In the genomic region with DNA sequence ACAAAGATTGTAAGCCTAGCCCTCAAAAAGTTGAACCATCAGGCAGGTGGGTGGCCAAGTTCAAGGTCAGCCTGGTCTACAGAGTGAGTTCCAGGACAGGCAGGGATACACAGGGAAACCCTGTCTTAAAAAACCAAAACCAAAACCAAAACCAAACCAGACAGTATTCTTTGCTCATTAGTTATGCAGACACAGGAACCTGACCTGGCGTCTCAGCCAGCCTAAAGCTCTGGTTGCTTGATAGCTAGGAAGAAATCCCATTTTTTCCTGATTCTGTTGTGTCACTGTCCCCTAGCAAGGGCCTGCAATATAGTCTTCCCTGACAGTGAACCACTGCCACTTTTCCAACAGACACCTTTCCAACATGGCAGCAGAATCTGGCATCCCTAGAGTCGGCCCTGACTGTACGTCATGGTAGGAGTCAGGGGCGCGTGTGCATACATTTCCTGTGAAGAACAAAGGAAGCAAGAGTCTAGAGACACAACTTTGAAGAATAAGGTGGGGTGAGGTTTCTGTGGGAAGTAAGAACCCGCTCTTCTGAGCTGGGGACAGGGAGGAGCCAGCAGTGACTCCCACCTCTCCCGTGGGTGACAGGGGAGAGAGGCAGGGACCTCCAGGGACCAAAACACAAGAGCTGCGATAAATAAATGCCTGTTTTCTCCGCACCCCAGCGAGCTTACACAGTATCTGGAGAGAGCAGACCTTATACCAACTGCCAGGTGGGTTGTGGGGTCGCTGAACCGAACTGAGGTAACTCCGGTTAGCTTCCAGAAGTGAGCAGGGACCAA, we compare ENCODE assay signal across 10 mouse cellular contexts. TPM values are rescaled to one million over a fixed set of nuclear protein-coding genes. Genes with fewer than 3 reads are reported as not detected.
DNase-seq lines count a peak whose midpoint lies in the region; ATAC-seq lines count a peak whose summit lies in the region.
"Had no signal": no experiment of that assay in that cellular context is flagged by ENCODE, and none has a peak within 500 bp of the region (broad histone marks: within the 10 kb centered on the region; RNA-seq: fewer than 3 reads in every experiment).

No protein-coding gene starts in this region.

- peaks cover 30% of the 10 kb centered on the region for H3K4me1 ChIP-seq in lung, embryonic 16.5 days (replicated peaks; ENCODE audit: control insufficient read depth, insufficient read depth, low read length)
- peaks cover 67% of the 10 kb centered on the region for H3K4me1 ChIP-seq in liver, embryonic 12.5 days

- H3K4me2 ChIP-seq in lung, embryonic 16.5 days (ENCODE audit: low read depth, low read length), result no peak overlapping the region
- no peak overlapping the region for H3K4me2 ChIP-seq in liver, embryonic 12.5 days

- H3K4me3 ChIP-seq in lung, embryonic 16.5 days (ENCODE audit: low read length), result no peak overlapping the region
- no peak overlapping the region for H3K4me3 ChIP-seq in liver, embryonic 12.5 days

- H3K27me3 ChIP-seq in lung, embryonic 16.5 days (ENCODE audit: control insufficient read depth, insufficient read depth, low read depth, low read length), result no peaks in the 10 kb centered on the region
- no peaks in the 10 kb centered on the region for H3K27me3 ChIP-seq in liver, embryonic 12.5 days (replicated peaks)

- H3K27ac ChIP-seq in lung, embryonic 16.5 days (ENCODE audit: low read length), result peak overlapping the region; percentile 76
- peak overlapping the region; percentile 99 for H3K27ac ChIP-seq in liver, embryonic 12.5 days
- H3K27ac ChIP-seq: kidney, postnatal 0 days had no signal

- WGBS in lung, embryonic 16.5 days, result 83% methylated on average over 13 of the region's 13 CpGs
- WGBS in liver, embryonic 12.5 days (ENCODE audit: insufficient replicate concordance), result 79% methylated on average over 13 of the region's 13 CpGs

- H3K36me3 ChIP-seq in lung, embryonic 16.5 days (ENCODE audit: control insufficient read depth, insufficient read depth, low read length), result peaks cover 42% of the 10 kb centered on the region
- H3K36me3 ChIP-seq in liver, embryonic 12.5 days, result peaks cover 98% of the 10 kb centered on the region

- no peak overlapping the region for H3K9ac ChIP-seq in lung, embryonic 16.5 days (ENCODE audit: low read length)
- no peak overlapping the region for H3K9ac ChIP-seq in liver, embryonic 12.5 days

- H3K9me3 ChIP-seq in lung, embryonic 16.5 days (ENCODE audit: control insufficient read depth, low read length), result no peaks in the 10 kb centered on the region
- no peaks in the 10 kb centered on the region for H3K9me3 ChIP-seq in liver, embryonic 12.5 days (replicated peaks)

- DNase-seq in lung, adult 18-20 months, result no peak
- peak; percentile 57 for DNase-seq in thymus, postnatal 14 days
- no peak for DNase-seq in c-Kit-positive CD71-positive TER-119-positive erythroid progenitor cells, embryonic 14.5 days (ENCODE audit: low spot score)
- DNase-seq in frontal cortex, postnatal 10 days (ENCODE audit: low spot score in 2 of 2), result no peak
- DNase-seq: cerebellum, adult 11 months had no signal

- ATAC-seq in lung, embryonic 16.5 days (ENCODE audit: low read depth), result no peak
- ATAC-seq in activated CD4-positive, CD25-positive, alpha-beta regulatory T cell, adult 4 months, result peak; percentile 68
- ATAC-seq in liver, embryonic 12.5 days, result no peak
- no peak for ATAC-seq in frontal cortex, adult (ENCODE audit: low TSS enrichment)

RNA-seq across cellular contexts. Expression of a gene that starts 10.5 kb away (rescaled TPM):
- polyA plus RNA-seq in lung, embryonic 16.5 days (2015; fragmentation: Nextera tagmentation; extraction: Ambion mirVana), result 17.0 and 19.4 TPM in 2 replicates
- 10 to 100 TPM in 1 of 2 experiments, 1 to 10 TPM in 1; 6.6 to 10.8 TPM for polyA plus RNA-seq in activated CD4-positive, CD25-positive, alpha-beta regulatory T cell, adult 4 months (2017; shearing (Covaris generic))
- polyA plus RNA-seq in liver, embryonic 12.5 days (2016; fragmentation: Nextera tagmentation; extraction: Ambion mirVana), result 34.6 and 35.2 TPM in 2 replicates

RNA-seq across cellular contexts. Expression of a gene that starts 10.6 kb away (rescaled TPM):
- 50.1 and 51.6 TPM in 2 replicates for polyA plus RNA-seq in lung, embryonic 16.5 days (2015; fragmentation: Nextera tagmentation; extraction: Ambion mirVana)
- 10 to 100 TPM; 23.6 to 30.0 TPM for polyA plus RNA-seq in activated CD4-positive, CD25-positive, alpha-beta regulatory T cell, adult 4 months (2017; shearing (Covaris generic))
- 31.2 and 32.6 TPM in 2 replicates for polyA plus RNA-seq in liver, embryonic 12.5 days (2016; fragmentation: Nextera tagmentation; extraction: Ambion mirVana)

RNA-seq across cellular contexts. Expression of a gene that starts 10.6 kb away (rescaled TPM):
- 1.8 and 2.2 TPM in 2 replicates for polyA plus RNA-seq in lung, embryonic 16.5 days (2015; fragmentation: Nextera tagmentation; extraction: Ambion mirVana)
- polyA plus RNA-seq in activated CD4-positive, CD25-positive, alpha-beta regulatory T cell, adult 4 months (2017; shearing (Covaris generic)), result 1 to 10 TPM in 1 of 2 experiments, under 1 TPM in 1; 0.89 to 1.1 TPM
- 2.3 and 2.7 TPM in 2 replicates for polyA plus RNA-seq in liver, embryonic 12.5 days (2016; fragmentation: Nextera tagmentation; extraction: Ambion mirVana)

RNA-seq across cellular contexts. Expression of a gene that starts 29.7 kb away (rescaled TPM):
- polyA plus RNA-seq in lung, embryonic 16.5 days (2015; fragmentation: Nextera tagmentation; extraction: Ambion mirVana), result 2.5 and 2.6 TPM in 2 replicates
- polyA plus RNA-seq in activated CD4-positive, CD25-positive, alpha-beta regulatory T cell, adult 4 months (2017; shearing (Covaris generic)), result under 1 TPM; 0.60 to 0.71 TPM
- polyA plus RNA-seq in liver, embryonic 12.5 days (2016; fragmentation: Nextera tagmentation; extraction: Ambion mirVana), result 5.0 and 6.2 TPM in 2 replicates
